Mouse (Mus musculus): Measurements from ENCODE around the gene Olfr951.

Gene Olfr951

DNA sequence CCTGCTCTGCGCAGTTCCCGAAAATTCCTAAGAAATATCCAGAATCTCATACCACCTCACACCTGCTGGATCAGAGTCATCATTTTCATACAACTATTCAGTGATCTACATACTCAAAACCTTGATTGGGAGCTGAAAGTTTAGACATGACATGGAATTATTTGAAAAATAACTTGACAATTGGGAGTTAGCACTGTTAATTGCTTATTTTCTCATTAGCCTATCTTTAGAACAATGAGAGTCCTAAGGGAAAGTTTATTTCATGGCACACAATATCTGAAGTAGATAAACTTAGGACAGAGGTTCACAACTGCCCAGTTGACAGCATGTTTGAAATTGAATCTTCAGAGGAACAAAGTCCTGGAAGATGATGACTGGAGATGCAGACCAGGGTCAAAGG, at the start of gene Olfr951:
Gene Olfr951, plus strand, starts transcription at position 301 of the 400 bp plus-strand sequence.
- DNase-seq (ENCODE audit: low read depth, low spot score): no peak

DNA sequence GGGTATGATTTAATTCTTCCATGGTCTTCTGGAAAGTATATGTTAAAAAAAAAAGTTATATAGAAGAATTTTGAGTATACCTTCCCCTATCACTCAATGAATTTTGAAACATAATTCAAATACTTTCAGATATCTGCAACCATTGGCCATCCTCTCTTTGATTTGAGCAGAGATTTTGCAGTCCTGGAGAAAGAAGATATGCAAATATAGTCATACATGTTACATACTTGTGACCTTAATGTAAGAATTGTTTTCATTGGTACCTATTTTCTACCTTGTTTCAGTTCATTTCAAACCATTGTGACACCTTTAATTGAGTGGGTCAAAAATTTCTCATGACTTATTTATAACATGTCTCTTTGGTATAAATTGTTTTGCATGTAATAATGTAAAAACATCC, 39.8 kb downstream of the Olfr951 start, which contains the start of gene Olfr952:
Gene Olfr952, minus strand, starts transcription at position 101 of the 400 bp plus-strand sequence.
- DNase-seq (ENCODE audit: low read depth, low spot score): no peak

Measured in ES-CJ7 (cell line).